Mouse (Mus musculus): ENCODE results near the gene Ccdc34.

Gene Ccdc34

DNA sequence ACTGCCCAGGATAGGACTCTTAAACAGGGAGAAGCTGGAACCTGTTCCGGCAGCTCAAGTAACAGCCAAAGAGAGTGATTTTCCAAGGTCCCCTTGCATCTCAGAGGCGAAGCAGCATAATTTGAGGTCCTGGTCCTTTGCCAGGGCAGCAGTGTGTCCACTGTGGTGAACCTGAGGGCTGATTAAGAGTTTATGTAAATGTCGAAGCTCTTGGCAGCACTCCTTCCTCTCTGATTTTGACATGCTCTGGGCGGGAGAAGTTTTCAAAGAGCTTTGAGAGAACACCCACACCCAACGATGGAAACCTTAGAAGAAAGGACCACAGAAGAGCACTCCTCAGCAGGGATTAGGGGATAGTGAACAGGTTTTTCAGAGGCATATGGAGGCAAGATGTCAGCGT is 164.6 kb downstream of the Ccdc34 start:
- peak; percentile 86 to 92 for DNase-seq

GRCm38 (mm10) chr2:110182795-110183486 is 165.3 kb downstream of the Ccdc34 start:
- DNase-seq = peak; percentile 67 to 82

DNA sequence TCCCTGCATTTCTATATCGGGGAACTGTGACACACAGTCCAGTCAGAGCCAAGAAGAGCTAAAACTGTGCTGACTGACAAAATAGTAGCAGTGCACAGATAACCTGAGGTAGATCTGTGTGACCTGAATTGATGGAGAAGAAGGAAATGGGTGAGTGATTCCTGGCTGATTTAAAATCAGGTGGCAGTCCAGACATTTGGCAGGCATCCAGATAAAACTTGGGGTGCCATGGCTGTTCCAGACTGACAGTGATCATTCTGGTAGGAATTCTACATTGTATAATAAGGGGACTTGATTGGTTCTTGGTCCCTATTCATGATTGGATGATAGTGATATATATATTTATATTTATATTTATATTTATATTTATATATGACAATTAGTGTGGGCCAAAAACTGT is 166.5 kb downstream of the Ccdc34 start:
- no peak for DNase-seq

- no peak for DNase-seq
These were observed 168.9 kb downstream of the Ccdc34 start for GRCm38 (mm10) chr2:110186427-110186980.

DNA sequence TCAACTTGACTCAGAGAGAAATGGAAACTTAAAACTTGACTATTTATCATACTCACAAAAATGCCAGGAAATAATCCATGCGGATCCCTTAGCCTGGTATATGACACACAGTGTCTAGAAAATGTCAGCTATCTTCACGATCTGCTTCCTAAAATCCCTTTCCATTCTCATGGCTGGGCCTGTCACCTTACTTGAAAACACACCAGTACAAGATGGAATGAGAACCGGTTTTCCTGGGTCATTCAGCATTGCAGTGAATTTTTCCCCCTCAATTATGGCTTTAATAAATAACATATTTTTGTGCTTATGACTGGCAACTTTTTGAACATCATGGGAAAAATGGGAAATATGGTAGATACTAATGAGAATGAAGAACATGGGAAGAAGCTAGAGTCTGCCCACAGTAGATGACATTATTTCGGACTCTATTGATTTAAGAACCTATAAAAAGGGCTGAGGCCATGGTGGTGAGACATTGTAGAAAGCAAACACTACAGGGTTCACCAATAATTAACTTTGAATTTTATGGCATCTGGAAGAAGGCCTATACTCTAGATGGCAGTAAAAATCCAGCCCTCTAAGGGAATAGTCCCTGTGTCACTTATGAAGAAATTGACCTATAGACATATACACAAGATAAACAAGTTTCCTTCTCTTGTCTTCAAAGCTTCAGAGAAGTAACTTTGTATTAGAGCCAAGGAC is 171.2 kb downstream of the Ccdc34 start:
- DNase-seq = peak in 1 of 2 experiments; percentile 56

DNA sequence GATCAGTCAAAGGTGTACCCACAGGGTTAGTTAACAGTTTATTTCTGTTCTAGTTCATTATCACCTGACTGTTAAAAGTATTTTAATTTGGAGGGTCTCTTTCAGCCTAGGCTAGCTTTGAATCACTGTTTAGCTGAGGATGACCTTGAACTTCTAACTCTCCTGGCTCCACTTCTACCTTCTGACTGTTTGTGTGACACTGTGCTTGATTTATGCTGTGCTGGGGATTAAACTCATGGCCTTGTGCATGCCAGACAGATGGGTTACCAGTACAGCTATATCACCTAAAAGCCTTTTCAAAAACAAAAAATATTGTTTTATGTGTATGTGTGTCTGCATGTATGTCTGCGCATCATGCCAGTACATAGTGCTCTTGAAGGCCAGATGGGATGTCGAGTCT is 172.8 kb downstream of the Ccdc34 start:
- no peak for DNase-seq

- DNase-seq = no peak
These were observed 173.6 kb downstream of the Ccdc34 start for GRCm38 (mm10) chr2:110191186-110191690.

DNA sequence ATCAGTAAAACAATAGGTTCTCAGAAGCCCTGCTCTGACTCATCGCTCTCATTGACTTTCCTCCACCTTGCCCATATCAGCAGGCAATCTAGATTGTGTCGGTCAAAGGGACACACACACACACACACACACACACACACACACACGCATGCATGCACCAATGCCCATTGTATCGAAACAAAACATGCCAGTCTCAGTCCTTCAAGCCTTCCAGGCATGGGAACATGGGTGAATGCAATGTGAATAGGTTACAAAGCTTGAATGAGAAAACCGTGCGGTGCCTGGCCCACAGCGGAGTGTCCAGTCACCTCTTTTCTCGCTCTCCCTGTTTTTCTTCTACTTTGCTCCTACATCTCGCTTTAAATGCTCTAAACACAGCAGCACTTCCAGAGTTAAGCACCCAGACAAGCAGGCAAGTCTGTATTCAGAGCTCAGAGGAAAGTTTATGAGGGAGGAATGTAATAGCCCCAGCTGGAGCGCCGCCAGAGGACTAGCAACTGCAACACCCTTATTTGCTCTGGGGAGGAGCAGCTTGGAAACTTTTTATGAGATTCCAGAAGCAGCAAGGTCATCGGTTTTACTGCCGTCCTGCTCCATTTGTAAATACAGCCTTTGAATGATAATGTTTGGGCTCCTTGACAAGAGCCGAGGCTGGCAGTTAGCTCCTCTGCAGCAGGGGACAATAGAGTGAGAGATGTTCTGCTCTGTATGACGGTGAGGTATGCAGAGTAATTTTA is 174.5 kb downstream of the Ccdc34 start:
- peak; percentile 94 to 95 for DNase-seq

GRCm38 (mm10) chr2:110192702-110193312 is 175.2 kb downstream of the Ccdc34 start:
- peak; percentile 62 to 81 for DNase-seq

GRCm38 (mm10) chr2:110196551-110196950 is 178.9 kb downstream of the Ccdc34 start:
- no peak for DNase-seq

- DNase-seq = no peak
These were observed 182.0 kb downstream of the Ccdc34 start for GRCm38 (mm10) chr2:110199648-110200047.

GRCm38 (mm10) chr2:110201770-110202169 is 184.2 kb downstream of the Ccdc34 start:
- DNase-seq = no peak

DNA sequence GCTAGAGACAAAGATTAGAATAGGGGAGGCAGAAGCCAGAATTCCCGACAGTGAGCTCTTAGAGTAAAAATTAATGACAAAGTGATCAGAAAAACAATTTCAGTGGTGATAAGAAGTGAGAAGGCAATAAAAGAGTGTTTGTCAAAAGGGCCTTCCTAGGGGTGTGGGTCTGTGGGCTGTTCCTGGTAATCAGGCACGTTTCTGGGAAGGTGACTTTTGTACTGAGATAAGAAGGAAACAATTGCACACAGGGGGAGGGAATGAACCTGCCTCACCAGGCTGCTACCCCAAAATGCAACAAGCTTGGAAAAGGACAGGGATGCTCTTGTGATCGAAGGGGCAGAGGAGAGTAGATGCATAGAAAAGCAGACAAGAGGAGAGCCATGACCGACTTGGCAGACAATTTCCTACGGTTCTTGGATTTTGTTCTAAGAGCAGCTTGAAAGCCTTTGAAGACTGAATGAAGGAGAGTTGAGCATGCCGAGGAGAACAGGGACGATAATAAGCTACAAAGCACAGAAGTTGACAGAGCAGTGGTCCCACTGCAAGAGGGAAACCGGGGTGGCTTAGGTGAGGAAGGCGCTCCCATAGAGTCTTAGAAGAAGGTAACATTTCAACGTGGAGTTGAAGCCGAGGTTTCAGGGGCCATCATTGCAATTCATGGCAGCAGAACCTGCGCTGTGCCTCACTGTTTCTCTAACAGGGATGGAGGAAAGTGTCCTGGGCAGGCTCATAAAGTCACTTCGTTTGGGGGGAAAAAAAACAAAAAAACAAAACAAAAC is 185.3 kb downstream of the Ccdc34 start:
- DNase-seq = no peak

DNA sequence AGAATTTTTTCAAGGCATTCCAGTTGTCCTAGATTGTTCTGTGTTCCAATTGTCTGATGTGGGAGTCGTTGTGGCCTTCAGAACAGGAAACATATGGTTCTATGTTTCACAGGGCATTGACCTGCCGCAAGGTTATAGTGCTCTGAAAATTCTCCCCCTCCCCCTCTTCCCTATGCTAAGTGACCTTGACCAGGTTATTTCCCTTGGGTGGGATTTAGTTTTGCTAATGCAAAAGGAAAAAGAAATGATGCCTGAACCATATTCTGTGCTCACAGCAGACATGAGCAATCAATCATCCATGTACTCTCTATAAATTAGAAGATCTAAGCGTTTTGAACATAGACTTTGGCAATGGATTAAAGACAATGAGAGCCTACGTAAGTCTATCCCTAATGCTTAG is 186.6 kb downstream of the Ccdc34 start:
- no peak for DNase-seq

DNA sequence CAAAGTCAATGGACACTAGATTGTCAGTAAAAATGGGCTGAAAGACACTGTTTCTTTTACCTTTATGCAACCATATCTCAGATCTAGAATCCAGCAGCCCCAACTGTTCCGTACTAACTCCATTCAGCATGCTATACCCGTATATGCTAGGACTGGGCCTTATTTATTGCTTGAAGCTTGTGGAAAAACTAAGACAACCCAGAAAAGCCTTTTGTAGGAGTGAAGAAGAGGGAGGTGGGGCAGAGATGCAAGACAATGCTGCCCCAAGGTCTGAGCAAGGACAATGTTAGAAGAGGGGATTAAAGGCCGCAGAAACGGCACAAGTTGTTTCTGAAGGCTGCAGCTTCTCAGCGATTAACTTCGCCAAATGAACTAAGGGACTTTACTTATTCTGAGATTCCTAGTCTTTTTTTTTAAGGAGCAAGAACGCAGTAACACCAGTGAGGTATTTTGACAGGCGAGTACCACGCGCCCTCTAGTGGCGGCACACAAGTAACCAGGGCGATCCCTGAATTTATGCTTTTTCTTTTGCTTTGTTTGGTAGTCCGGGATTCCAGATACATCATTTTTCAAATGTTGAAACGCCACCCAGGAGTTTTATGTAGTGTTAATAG is 187.2 kb downstream of the Ccdc34 start:
- peak; percentile 74 to 84 for DNase-seq

- DNase-seq = peak in 1 of 2 experiments; percentile 57
These were observed 193.2 kb downstream of the Ccdc34 start for GRCm38 (mm10) chr2:110210508-110211496.

- no peak for DNase-seq
These were observed 196.7 kb downstream of the Ccdc34 start for GRCm38 (mm10) chr2:110214278-110214677.

GRCm38 (mm10) chr2:110214991-110215684 is 197.5 kb downstream of the Ccdc34 start:
- peak; percentile 70 to 89 for DNase-seq

DNA sequence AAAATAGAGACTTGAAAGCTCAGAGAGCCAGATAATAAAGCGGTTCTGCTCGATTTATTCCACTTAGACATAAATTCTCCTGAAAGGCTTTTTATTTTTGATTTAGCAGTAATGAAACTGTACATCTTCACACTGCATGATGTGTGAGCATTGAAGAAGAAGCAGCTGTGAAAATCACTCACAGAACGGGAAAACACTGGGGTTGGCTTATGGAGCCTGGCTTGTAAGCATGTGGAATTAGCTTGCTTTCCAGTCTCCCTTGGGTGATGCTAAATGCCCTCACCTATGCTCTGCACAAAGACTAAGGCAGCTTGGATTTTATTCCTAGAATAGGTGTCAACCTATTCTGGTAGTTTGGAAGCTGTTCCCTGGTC is 198.1 kb downstream of the Ccdc34 start:
- DNase-seq = no peak

GRCm38 (mm10) chr2:110220492-110220891 is 202.9 kb downstream of the Ccdc34 start:
- DNase-seq = peak; percentile 63 to 65

Measured in kidney, adult 8-10 months (tissue).